Mouse (Mus musculus): ENCODE results near the gene Fam50a.
A peak's percentile ranks its signal among the peaks of the same experiment; 100 is the strongest.

GRCm38 (mm10) chrX:74273422-74274322 lies 39.2 kb upstream of the Fam50a start:
- TF ChIP-seq POLR2A (IDR thresholded peaks at IDR 0.05; ENCODE audit: low read depth, low read length) (peak; percentile 53), CTCF (IDR thresholded peaks at IDR 0.05; ENCODE audit: borderline replicate concordance, insufficient read depth, low read length) (no peak)

Data from embryonic fibroblast, embryonic 13.5 days (primary cell).